Mouse (Mus musculus) forebrain, embryonic 12.5 days (tissue): ENCODE data around the gene Pigv. TPM values are rescaled to one million over a fixed set of nuclear protein-coding genes. Genes with fewer than 3 reads are reported as not detected.
A peak's percentile ranks its signal among the peaks of the same experiment; 100 is the strongest.

Source experiments
- ATAC-seq: fragments of 200-750 bp; cut with Nextera tagmentation; 2 replicates; pipeline ENCODE4 v1.8.0; 2017; ENCODE audit warnings: moderate TSS enrichment; ENCODE audit not compliant: low FRiP score
- H3K27ac ChIP-seq: fragments of 300-500 bp; sonication (generic); 2 replicates; pipeline ENCODE4 v1.5.1; 2016; ENCODE audit warnings: mild to moderate bottlenecking
- H3K27me3 ChIP-seq: fragments of 300-500 bp; sonication (generic); 2 replicates; pipeline ENCODE4 v1.6.1; 2016; ENCODE audit warnings: mild to moderate bottlenecking
- H3K36me3 ChIP-seq: fragments of 300-500 bp; sonication (generic); replicated peaks from 2 replicates; pipeline ENCODE4 v1.6.1; 2016; ENCODE audit warnings: mild to moderate bottlenecking
- H3K4me1 ChIP-seq: fragments of 300-500 bp; sonication (generic); 2 replicates; pipeline ENCODE4 v1.6.1; 2016
- H3K4me2 ChIP-seq: fragments of 300-500 bp; sonication (generic); 2 replicates; pipeline ENCODE4 v1.6.1; 2016; ENCODE audit warnings: mild to moderate bottlenecking, moderate library complexity
- H3K4me3 ChIP-seq: fragments of 300-500 bp; sonication (generic); replicated peaks from 2 replicates; pipeline ENCODE4 v1.5.1; 2016; ENCODE audit warnings: mild to moderate bottlenecking
- H3K9ac ChIP-seq: fragments of 300-500 bp; sonication (generic); 2 replicates; pipeline ENCODE4 v1.6.1; 2016; ENCODE audit warnings: mild to moderate bottlenecking
- H3K9me3 ChIP-seq: fragments of 300-500 bp; sonication (generic); 2 replicates; pipeline ENCODE4 v1.6.1; 2016
- WGBS: fragments of 180-500 bp; shearing (Covaris S2); methylation state at CpG from one replicate; pipeline ENCODE4 v1.1.7; 2016; 5-methylcytosine and 5-hydroxymethylcytosine counted together
- polyA plus RNA-seq: library from polyadenylated mRNA; unstranded; fragments of >200 nt; fragmentation: Nextera tagmentation; extraction: Ambion mirVana; gene quantifications from 2 replicates; pipeline ENCODE4 v1.2.1, GENCODE M21; 2016

The Pigv gene
- polyA plus RNA-seq, 1 experiment from 2014 or later: 17.3 TPM

- peak overlapping the region; percentile 88 for H3K9ac ChIP-seq
- H3K27ac ChIP-seq: no peak overlapping the region
- H3K4me3 ChIP-seq: peak overlapping the region; percentile 79
- 51% methylated on average over 9 of the region's 9 CpGs for WGBS
- peaks cover 28% of the 10 kb centered on the region for H3K4me1 ChIP-seq
- H3K36me3 ChIP-seq: peaks cover 3% of the 10 kb centered on the region
- no peak for ATAC-seq
- no peaks in the 10 kb centered on the region for H3K27me3 ChIP-seq
- H3K4me2 ChIP-seq: peak overlapping the region; percentile 93
- H3K9me3 ChIP-seq: no peaks in the 10 kb centered on the region
Measured at GRCm38 (mm10) chr4:133631769-133632411, 40.6 kb downstream of the Pigv start.

GRCm38 (mm10) chr4:133631071-133631768 is 41.2 kb downstream of the Pigv start:
- Histone ChIP-seq H3K4me3 (no peak overlapping the region), H3K9ac (peak overlapping the region; percentile 33; the same call in 1 of the 2 replicates), H3K4me1 (peaks cover 28% of the 10 kb centered on the region), H3K27ac (no peak overlapping the region), H3K9me3 (no peaks in the 10 kb centered on the region), H3K36me3 (peaks cover 10% of the 10 kb centered on the region), H3K27me3 (no peaks in the 10 kb centered on the region), H3K4me2 (no peak overlapping the region)
- 84% methylated on average over 14 of the region's 14 CpGs for WGBS
- ATAC-seq: no peak

- Histone ChIP-seq H3K4me1 (peaks cover 28% of the 10 kb centered on the region), H3K4me3 (no peak overlapping the region), H3K9ac (peak overlapping the region; percentile 21; the same call in 1 of the 2 replicates), H3K4me2 (no peak overlapping the region), H3K36me3 (peaks cover 18% of the 10 kb centered on the region), H3K9me3 (no peaks in the 10 kb centered on the region), H3K27me3 (no peaks in the 10 kb centered on the region), H3K27ac (no peak overlapping the region)
- WGBS: 92% methylated on average over 8 of the region's 8 CpGs
- no peak for ATAC-seq
Measured at GRCm38 (mm10) chr4:133630326-133630920, 42.0 kb downstream of the Pigv start.

- 92% methylated on average over 7 of the region's 7 CpGs for WGBS
- peaks cover 29% of the 10 kb centered on the region for H3K36me3 ChIP-seq
- H3K4me1 ChIP-seq: peaks cover 28% of the 10 kb centered on the region
- H3K27ac ChIP-seq: no peak overlapping the region
- H3K27me3 ChIP-seq: no peaks in the 10 kb centered on the region
- no peak overlapping the region for H3K4me2 ChIP-seq
- H3K4me3 ChIP-seq: no peak overlapping the region
- no peak overlapping the region for H3K9ac ChIP-seq
- no peak for ATAC-seq
- no peaks in the 10 kb centered on the region for H3K9me3 ChIP-seq
Measured at GRCm38 (mm10) chr4:133629191-133629590, 43.3 kb downstream of the Pigv start.

GRCm38 (mm10) chr4:133628517-133628916 is 43.9 kb downstream of the Pigv start:
- Histone ChIP-seq H3K27ac (no peak overlapping the region), H3K9me3 (no peaks in the 10 kb centered on the region), H3K27me3 (no peaks in the 10 kb centered on the region), H3K9ac (no peak overlapping the region), H3K36me3 (peaks cover 30% of the 10 kb centered on the region), H3K4me2 (no peak overlapping the region), H3K4me3 (no peak overlapping the region), H3K4me1 (peaks cover 25% of the 10 kb centered on the region)
- no peak for ATAC-seq
- 86% methylated on average over 2 of the region's 2 CpGs for WGBS

GRCm38 (mm10) chr4:133627039-133627438 is 45.4 kb downstream of the Pigv start:
- 93% methylated on average over 14 of the region's 14 CpGs for WGBS
- Histone ChIP-seq H3K27ac (peak overlapping the region; percentile 8; the same call in 1 of the 2 replicates), H3K36me3 (peaks cover 30% of the 10 kb centered on the region), H3K27me3 (no peaks in the 10 kb centered on the region), H3K9ac (no peak overlapping the region), H3K4me2 (no peak overlapping the region), H3K4me1 (peaks cover 16% of the 10 kb centered on the region), H3K9me3 (no peaks in the 10 kb centered on the region), H3K4me3 (no peak overlapping the region)
- ATAC-seq: no peak

- peak overlapping the region; percentile 8; the same call in 1 of the 2 replicates for H3K27ac ChIP-seq
- peaks cover 30% of the 10 kb centered on the region for H3K36me3 ChIP-seq
- H3K9ac ChIP-seq: no peak overlapping the region
- WGBS: 84% methylated on average over 9 of the region's 9 CpGs
- peaks cover 12% of the 10 kb centered on the region for H3K4me1 ChIP-seq
- no peaks in the 10 kb centered on the region for H3K9me3 ChIP-seq
- no peak overlapping the region for H3K4me3 ChIP-seq
- ATAC-seq: no peak
- H3K27me3 ChIP-seq: no peaks in the 10 kb centered on the region
- no peak overlapping the region for H3K4me2 ChIP-seq
Measured at GRCm38 (mm10) chr4:133626621-133627020, 45.8 kb downstream of the Pigv start.

GRCm38 (mm10) chr4:133626221-133626620 is 46.2 kb downstream of the Pigv start:
- Histone ChIP-seq H3K27ac (peak overlapping the region; percentile 20; the same call in 1 of the 2 replicates), H3K27me3 (no peaks in the 10 kb centered on the region), H3K9ac (no peak overlapping the region), H3K9me3 (no peaks in the 10 kb centered on the region), H3K4me1 (peaks cover 8% of the 10 kb centered on the region), H3K4me2 (no peak overlapping the region), H3K36me3 (peaks cover 31% of the 10 kb centered on the region), H3K4me3 (no peak overlapping the region)
- WGBS: 53% methylated on average over 5 of the region's 5 CpGs
- no peak for ATAC-seq

- Histone ChIP-seq H3K9me3 (no peaks in the 10 kb centered on the region), H3K4me2 (no peak overlapping the region), H3K4me1 (0 out of 2 replicates have a peak, but pooled peaks cover 4% of the 10 kb centered on the region), H3K27me3 (no peaks in the 10 kb centered on the region), H3K36me3 (peaks cover 34% of the 10 kb centered on the region), H3K4me3 (no peak overlapping the region), H3K27ac (0 out of 2 replicates have a peak overlapping the region, but pooled peaks have one; percentile 20), H3K9ac (no peak overlapping the region)
- no peak for ATAC-seq
- 69% methylated on average over 11 of the region's 11 CpGs for WGBS
Measured at GRCm38 (mm10) chr4:133625621-133626071, 46.8 kb downstream of the Pigv start.

- no peak for ATAC-seq
- H3K36me3 ChIP-seq: peaks cover 40% of the 10 kb centered on the region
- H3K9me3 ChIP-seq: no peaks in the 10 kb centered on the region
- no peak overlapping the region for H3K4me3 ChIP-seq
- H3K9ac ChIP-seq: no peak overlapping the region
- WGBS: 95% methylated on average over 7 of the region's 7 CpGs
- no peaks in the 10 kb centered on the region for H3K27me3 ChIP-seq
- H3K4me1 ChIP-seq: no peaks in the 10 kb centered on the region
- no peak overlapping the region for H3K27ac ChIP-seq
- H3K4me2 ChIP-seq: no peak overlapping the region
Measured at GRCm38 (mm10) chr4:133624830-133625229, 47.6 kb downstream of the Pigv start.

- Histone ChIP-seq H3K9ac (no peak overlapping the region), H3K36me3 (peaks cover 40% of the 10 kb centered on the region), H3K27me3 (no peaks in the 10 kb centered on the region), H3K4me3 (no peak overlapping the region), H3K4me1 (no peaks in the 10 kb centered on the region), H3K27ac (no peak overlapping the region), H3K4me2 (no peak overlapping the region), H3K9me3 (no peaks in the 10 kb centered on the region)
- WGBS: 82% methylated on average over 11 of the region's 11 CpGs
- no peak for ATAC-seq
Measured at GRCm38 (mm10) chr4:133622161-133622695, 50.2 kb downstream of the Pigv start.

GRCm38 (mm10) chr4:133620668-133621067 is 51.8 kb downstream of the Pigv start:
- ATAC-seq: no peak
- no peak overlapping the region for H3K4me3 ChIP-seq
- H3K9ac ChIP-seq: no peak overlapping the region
- H3K9me3 ChIP-seq: no peaks in the 10 kb centered on the region
- no peak overlapping the region for H3K27ac ChIP-seq
- H3K36me3 ChIP-seq: peaks cover 28% of the 10 kb centered on the region
- H3K4me2 ChIP-seq: no peak overlapping the region
- H3K4me1 ChIP-seq: no peaks in the 10 kb centered on the region
- H3K27me3 ChIP-seq: no peaks in the 10 kb centered on the region
- 92% methylated on average over 8 of the region's 8 CpGs for WGBS
